Mouse (Mus musculus) myocyte (in vitro differentiated cells): ENCODE measurements around the gene Tada1.

ENCODE experiments used
- CEBPB ChIP-seq: IDR thresholded peaks from 2 replicates; pipeline ENCODE4 v1.6.1; 2011; ENCODE audit warnings: mild to moderate bottlenecking, moderate library complexity; ENCODE audit not compliant: poor library complexity, insufficient read depth, severe bottlenecking
- MYOG ChIP-seq, 3 experiments: IDR thresholded peaks; one replicate each; pipeline ENCODE4 v1.6.1; 2011; ENCODE audit warnings: control low read depth in 2 of 3, low read depth in 2 of 3, mild to moderate bottlenecking in 2 of 3; ENCODE audit not compliant: insufficient read length in 2 of 3, control insufficient read depth in 1 of 3, insufficient read depth in 1 of 3
- POLR2A ChIP-seq: IDR thresholded peaks from one replicate; pipeline ENCODE4 v1.6.1; 2011; ENCODE audit warnings: low read depth, mild to moderate bottlenecking, control low read depth, moderate library complexity; ENCODE audit not compliant: insufficient read length
- USF1 ChIP-seq: IDR thresholded peaks from one replicate; pipeline ENCODE4 v1.6.1; 2011; ENCODE audit warnings: low read depth, mild to moderate bottlenecking, control low read depth, moderate library complexity

DNA sequence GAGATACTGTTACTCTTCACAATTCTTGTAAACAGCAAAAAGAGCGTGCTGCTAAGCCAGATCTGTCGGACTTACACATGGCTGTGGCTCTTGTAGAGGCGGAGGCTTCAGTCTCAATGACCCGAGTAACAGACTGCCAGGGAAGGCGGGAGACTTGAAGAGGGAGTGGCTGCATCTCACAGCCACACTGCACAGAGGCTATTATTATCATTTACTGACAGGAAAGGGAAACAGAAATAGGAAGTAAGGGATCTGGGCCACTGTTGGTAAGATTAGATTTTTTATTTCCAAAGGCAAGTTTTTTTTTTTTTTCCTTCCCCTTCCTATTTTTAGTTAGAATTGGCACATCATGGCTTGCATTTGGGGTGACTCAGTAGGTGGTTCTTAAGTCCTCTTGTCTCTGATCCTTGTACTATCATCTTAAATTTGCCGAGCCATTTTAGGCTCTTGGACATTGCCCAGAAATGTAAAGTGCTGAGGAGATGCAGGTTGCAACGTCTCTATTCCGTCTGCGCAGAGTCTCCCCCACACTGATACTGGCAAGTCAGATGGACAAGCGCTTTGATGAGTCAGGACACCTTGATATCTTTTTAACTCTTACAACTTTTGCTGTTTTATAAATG is 51.0 kb downstream of the Tada1 start:
- no peak for TF ChIP-seq POLR2A
- TF ChIP-seq MYOG (IDR thresholded peaks at IDR 0.05; ENCODE audit: control insufficient read depth in 1 of 3, insufficient read depth in 1 of 3, insufficient read length in 2 of 3, low read depth in 2 of 3), result no peak
- TF ChIP-seq USF1, result no peak
- no peak for TF ChIP-seq CEBPB
